Mouse (Mus musculus) ES-E14 (cell line): ENCODE measurements around the gene Rnf8.

Experiments used
- MAFK ChIP-seq: IDR thresholded peaks from 2 replicates; pipeline ENCODE4 v1.6.1; 2014; ENCODE audit warnings: mild to moderate bottlenecking, low read depth, low read length, inconsistent platforms; ENCODE audit not compliant: insufficient read depth
- ZC3H11A ChIP-seq: IDR thresholded peaks from 2 replicates; pipeline ENCODE4 v1.6.1; 2012; ENCODE audit warnings: low read depth, mild to moderate bottlenecking, inconsistent platforms, low read length, borderline replicate concordance
- ZNF384 ChIP-seq: IDR thresholded peaks from 2 replicates; pipeline ENCODE4 v1.6.1; 2012; ENCODE audit warnings: low read depth, low read length, inconsistent platforms

DNA sequence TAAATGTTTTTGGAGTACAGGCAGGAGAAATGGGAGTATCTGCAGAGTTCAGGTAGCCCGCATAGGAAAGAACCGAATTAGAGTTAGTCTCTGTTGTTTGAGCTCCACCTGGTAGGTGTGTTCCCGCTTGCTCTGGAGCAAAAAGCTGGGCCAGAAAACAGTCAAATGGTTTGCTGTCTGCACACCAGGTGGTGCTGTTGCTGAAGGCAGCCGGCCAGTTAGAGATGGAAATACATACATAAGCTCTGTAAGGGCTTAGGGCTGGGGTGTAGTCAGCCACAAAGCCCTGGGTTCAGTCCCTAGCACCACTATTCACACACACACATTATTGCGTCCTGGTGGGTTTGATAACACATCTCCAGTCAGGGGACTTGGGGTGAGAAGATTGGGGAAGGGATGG, 21.5 kb downstream of the Rnf8 start:
- 0 out of 2 replicates have a peak, but pooled peaks have one; percentile 12 for TF ChIP-seq ZC3H11A
- TF ChIP-seq MAFK, result no peak
- TF ChIP-seq ZNF384, result no peak
